In the genomic region with DNA sequence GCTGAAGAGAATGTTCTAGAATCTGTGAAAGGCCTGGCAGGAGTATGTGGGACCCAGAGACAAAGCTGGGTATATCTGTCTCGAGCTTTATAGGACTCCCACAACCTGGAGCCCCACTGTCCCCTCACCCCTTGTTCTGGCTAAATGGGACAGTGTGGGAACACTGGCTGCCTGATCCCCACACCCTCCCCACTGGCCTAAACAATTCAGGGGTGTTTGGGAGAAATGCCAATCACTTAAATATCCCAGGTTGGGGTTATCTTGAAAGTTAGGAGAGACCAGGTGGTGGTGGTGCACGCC, we compare ENCODE assay signal across 9 mouse cellular contexts. TPM values are rescaled to one million over a fixed set of nuclear protein-coding genes. Genes with fewer than 3 reads are reported as not detected.
DNase-seq lines count a peak whose midpoint lies in the region; ATAC-seq and TF ChIP-seq lines count a peak whose summit lies in the region.
"Had no signal": no experiment of that assay in that cellular context is flagged by ENCODE, and none has a peak within 500 bp of the region (broad histone marks: within the 10 kb centered on the region; RNA-seq: fewer than 3 reads in every experiment).

No protein-coding gene starts in this region.

- TF ChIP-seq CTCF in thymus, adult 2 months (IDR thresholded peaks at IDR 0.05; ENCODE audit: borderline replicate concordance, control insufficient read depth, extremely low read depth, insufficient read depth, low read length, poor library complexity), result no peak
- TF ChIP-seq CTCF in stomach, postnatal 0 days (IDR thresholded peaks at IDR 0.05; ENCODE audit: low read depth), result no peak
- TF ChIP-seq CTCF in kidney, adult 2 months (conservative IDR thresholded peaks at IDR 0.05; ENCODE audit: insufficient read depth, insufficient read length, low read depth, low read length), result no peak

- 0 out of 2 replicates have a peak, but pooled peaks have one; percentile 5 for ATAC-seq in heart, embryonic 11.5 days (replicated peaks; ENCODE audit: insufficient number of reproducible peaks, low FRiP score, low TSS enrichment)
- peak; percentile 29; the same call in 1 of the 2 replicates for ATAC-seq in liver, embryonic 12.5 days
- no peak for ATAC-seq in stomach, postnatal 0 days (ENCODE audit: low FRiP score, low TSS enrichment)
- ATAC-seq in CD4-positive, CD25-positive, alpha-beta regulatory T cell, adult 4 months, result no peak

- no peak for TF ChIP-seq EP300 in stomach, postnatal 0 days (optimal IDR thresholded peaks at IDR 0.05)

- no peaks in the 10 kb centered on the region for H3K9me3 ChIP-seq in heart, embryonic 11.5 days (replicated peaks; ENCODE audit: control insufficient read depth, low read length)
- no peaks in the 10 kb centered on the region for H3K9me3 ChIP-seq in liver, embryonic 12.5 days (replicated peaks)
- H3K9me3 ChIP-seq in stomach, postnatal 0 days (ENCODE audit: control insufficient read depth, low read length), result no peaks in the 10 kb centered on the region

- H3K27ac ChIP-seq in heart, embryonic 11.5 days (ENCODE audit: low read depth, low read length), result no peak overlapping the region
- peak overlapping the region; percentile 39; the same call in 1 of the 2 replicates for H3K27ac ChIP-seq in thymus, adult 2 months (ENCODE audit: control insufficient read depth, insufficient read depth, low read length)
- no peak overlapping the region for H3K27ac ChIP-seq in liver, embryonic 12.5 days
- H3K27ac ChIP-seq in stomach, postnatal 0 days (replicated peaks), result 0 out of 2 replicates have a peak overlapping the region, but pooled peaks have one; percentile 24
- no peak overlapping the region for H3K27ac ChIP-seq in kidney, adult 2 months (ENCODE audit: insufficient read depth, low read depth, low read length)

- H3K36me3 ChIP-seq in heart, embryonic 11.5 days (ENCODE audit: control insufficient read depth, insufficient read depth, low read length), result no peaks in the 10 kb centered on the region
- H3K36me3 ChIP-seq in thymus, adult 2 months (ENCODE audit: control insufficient read depth, insufficient read depth, low read length), result no peaks in the 10 kb centered on the region
- no peaks in the 10 kb centered on the region for H3K36me3 ChIP-seq in liver, embryonic 12.5 days
- no peaks in the 10 kb centered on the region for H3K36me3 ChIP-seq in stomach, postnatal 0 days (ENCODE audit: control insufficient read depth, insufficient read depth, low read length)
- H3K36me3 ChIP-seq in kidney, adult 2 months (ENCODE audit: control insufficient read depth, insufficient read depth, low read length), result no peaks in the 10 kb centered on the region

- no peak overlapping the region; the same call in 1 of the 2 replicates for H3K4me2 ChIP-seq in heart, embryonic 11.5 days
- H3K4me2 ChIP-seq in liver, embryonic 12.5 days, result peak overlapping the region; percentile 44
- peak overlapping the region; percentile 46; the same call in 1 of the 2 replicates for H3K4me2 ChIP-seq in stomach, postnatal 0 days (replicated peaks; ENCODE audit: low read depth)

- H3K4me1 ChIP-seq in heart, embryonic 11.5 days (ENCODE audit: control insufficient read depth, insufficient read depth, low read length), result peaks cover 10% of the 10 kb centered on the region
- H3K4me1 ChIP-seq in thymus, adult 2 months (replicated peaks; ENCODE audit: control insufficient read depth, insufficient read depth, low read length), result peaks cover 15% of the 10 kb centered on the region
- peaks cover 13% of the 10 kb centered on the region for H3K4me1 ChIP-seq in liver, embryonic 12.5 days
- H3K4me1 ChIP-seq in stomach, postnatal 0 days (replicated peaks; ENCODE audit: control insufficient read depth, insufficient read depth), result no peaks in the 10 kb centered on the region
- peaks cover 6% of the 10 kb centered on the region; the same call in 1 of the 2 replicates for H3K4me1 ChIP-seq in kidney, adult 2 months (ENCODE audit: control insufficient read depth, insufficient read depth, low read length)

- 72% methylated on average over 2 of the region's 2 CpGs for WGBS in heart, embryonic 11.5 days (ENCODE audit: insufficient replicate concordance)
- WGBS in thymus, adult 2 months, result 57% methylated on average over 2 of the region's 2 CpGs
- WGBS in liver, embryonic 12.5 days (ENCODE audit: insufficient replicate concordance), result 55% methylated on average over 2 of the region's 2 CpGs
- 53% methylated on average over 2 of the region's 2 CpGs for WGBS in stomach, postnatal 0 days
- WGBS in kidney, adult 2 months, result 64% methylated on average over 2 of the region's 2 CpGs

- intact Hi-C loops in heart, postnatal 25 days (cut with DNase I), result no loop called here

- H3K9ac ChIP-seq in heart, embryonic 11.5 days (ENCODE audit: low read depth, low read length), result no peak overlapping the region
- H3K9ac ChIP-seq in liver, embryonic 12.5 days, result no peak overlapping the region
- H3K9ac ChIP-seq in stomach, postnatal 0 days (ENCODE audit: low read length), result no peak overlapping the region

- no peak overlapping the region for H3K4me3 ChIP-seq in heart, embryonic 11.5 days (ENCODE audit: low read depth, low read length)
- H3K4me3 ChIP-seq in thymus, adult 2 months (ENCODE audit: control insufficient read depth, insufficient read depth, low read length), result no peak overlapping the region
- H3K4me3 ChIP-seq in liver, embryonic 12.5 days, result no peak overlapping the region
- H3K4me3 ChIP-seq in stomach, postnatal 0 days (ENCODE audit: low read depth, low read length), result no peak overlapping the region
- H3K4me3 ChIP-seq in kidney, adult 2 months (ENCODE audit: insufficient read depth, low read depth, low read length), result no peak overlapping the region

- no peak for TF ChIP-seq POLR2A in thymus, adult 2 months (IDR thresholded peaks at IDR 0.05; ENCODE audit: control insufficient read depth, extremely low read depth, insufficient read depth, low read length, poor library complexity)
- no peak for TF ChIP-seq POLR2A in kidney, adult 2 months (IDR thresholded peaks at IDR 0.05; ENCODE audit: low read depth, low read length)

- DNase-seq in heart, postnatal 25 days (ENCODE audit: low spot score), result no peak
- DNase-seq in thymus, adult 2 months, result no peak
- no peak for DNase-seq in thymus, postnatal 14 days
- no peak for DNase-seq in stomach, postnatal 0 days (ENCODE audit: low spot score)
- DNase-seq in kidney, adult 2 months, result no peak
- DNase-seq: B cell, adult 2 months had no signal

- no peaks in the 10 kb centered on the region for H3K27me3 ChIP-seq in heart, embryonic 11.5 days (ENCODE audit: control insufficient read depth, insufficient read depth, low read length)
- H3K27me3 ChIP-seq in thymus, adult 2 months (ENCODE audit: control insufficient read depth, insufficient read depth, low read length), result no peaks in the 10 kb centered on the region; the same call in 1 of the 2 replicates
- peaks cover 9% of the 10 kb centered on the region; the same call in 1 of the 2 replicates for H3K27me3 ChIP-seq in liver, embryonic 12.5 days (replicated peaks)
- no peaks in the 10 kb centered on the region for H3K27me3 ChIP-seq in stomach, postnatal 0 days (ENCODE audit: control insufficient read depth, insufficient read depth, low read length)
- H3K27me3 ChIP-seq in kidney, adult 2 months (replicated peaks; ENCODE audit: control insufficient read depth, insufficient read depth, low read length), result no peaks in the 10 kb centered on the region

RNA-seq across cellular contexts. Expression of gene Tldc1, which starts 20.7 kb away (rescaled TPM):
- polyA plus RNA-seq in heart, embryonic 11.5 days (2014; fragmentation: Nextera tagmentation; extraction: Ambion mirVana), result 10.2 and 12.9 TPM in 2 replicates
- total RNA-seq in heart, postnatal 25 days (2021), result 10 to 100 TPM; 10.5 to 12.4 TPM
- 13.9 and 14.0 TPM in 2 replicates for polyA plus RNA-seq in thymus, adult 2 months (2012; rRNA removed)
- 6.1 and 6.7 TPM in 2 replicates for polyA plus RNA-seq in liver, embryonic 12.5 days (2016; fragmentation: Nextera tagmentation; extraction: Ambion mirVana)
- 9.1 and 10.7 TPM in 2 replicates for polyA plus RNA-seq in stomach, postnatal 0 days (2015; fragmentation: Nextera tagmentation; extraction: Ambion mirVana)
- 11.6 and 12.6 TPM in 2 replicates for polyA plus RNA-seq in kidney, adult 2 months (2012; rRNA removed)
- 10 to 100 TPM in 1 of 2 experiments, 1 to 10 TPM in 1; 6.5 to 14.3 TPM for polyA plus RNA-seq in CD4-positive, CD25-positive, alpha-beta regulatory T cell, adult 4 months (2017; shearing (Covaris generic))

RNA-seq across cellular contexts. Expression of gene Cotl1, which starts 41.4 kb away (rescaled TPM):
- 110 and 142 TPM in 2 replicates for polyA plus RNA-seq in heart, embryonic 11.5 days (2014; fragmentation: Nextera tagmentation; extraction: Ambion mirVana)
- total RNA-seq in heart, postnatal 25 days (2021), result 10 to 100 TPM; 17.3 to 20.2 TPM
- 428 and 476 TPM in 2 replicates for polyA plus RNA-seq in thymus, adult 2 months (2012; rRNA removed)
- polyA plus RNA-seq in liver, embryonic 12.5 days (2016; fragmentation: Nextera tagmentation; extraction: Ambion mirVana), result 46.5 and 49.5 TPM in 2 replicates
- 100 and 106 TPM in 2 replicates for polyA plus RNA-seq in stomach, postnatal 0 days (2015; fragmentation: Nextera tagmentation; extraction: Ambion mirVana)
- 427 and 463 TPM in 2 replicates for polyA plus RNA-seq in kidney, adult 2 months (2012; rRNA removed)
- polyA plus RNA-seq in CD4-positive, CD25-positive, alpha-beta regulatory T cell, adult 4 months (2017; shearing (Covaris generic)), result 100 to 1,000 TPM; 131 to 191 TPM

Comparison
In these comparisons a context has a peak if more than half of its experiments do, and no peak if none do; other contexts are left out.
1. ATAC-seq: peak in heart, embryonic 11.5 days (single experiment) and liver, embryonic 12.5 days (single experiment); none in stomach, postnatal 0 days (single experiment) and CD4-positive, CD25-positive, alpha-beta regulatory T cell, adult 4 months (single experiment).
2. H3K27ac ChIP-seq: peak in thymus, adult 2 months (single experiment) and stomach, postnatal 0 days (single experiment); none in heart, embryonic 11.5 days (single experiment), liver, embryonic 12.5 days (single experiment) and kidney, adult 2 months (single experiment).